Mouse (Mus musculus): ENCODE measurements at regions not wholly inside any gene's neighbourhood (a gene's known extent, or its start where the extent isn't known, plus 50 kb on each side); places are given as distances from the start of the nearest gene placed in this dataset.

DNA sequence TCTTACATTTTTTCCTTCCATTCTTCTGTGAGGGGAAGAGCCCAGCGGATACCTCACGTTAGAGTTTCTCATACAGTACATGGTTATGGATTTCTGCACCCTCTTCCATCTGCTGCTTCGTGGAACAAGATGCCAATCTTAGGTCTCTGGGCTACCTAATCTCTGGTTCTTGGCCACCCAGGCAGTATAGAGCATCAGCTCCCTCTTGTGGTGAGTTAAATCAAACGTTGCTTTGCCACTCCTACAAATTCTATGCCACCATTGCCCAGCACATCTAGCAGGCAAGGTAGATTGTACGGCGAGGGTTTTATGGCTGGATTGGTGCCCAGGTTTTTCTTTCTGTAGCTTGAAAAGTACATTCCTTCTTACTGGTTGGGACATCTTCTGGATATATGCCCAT lies 889.7 kb upstream of the Slc10a2 start:
- no peak for DNase-seq

DNA sequence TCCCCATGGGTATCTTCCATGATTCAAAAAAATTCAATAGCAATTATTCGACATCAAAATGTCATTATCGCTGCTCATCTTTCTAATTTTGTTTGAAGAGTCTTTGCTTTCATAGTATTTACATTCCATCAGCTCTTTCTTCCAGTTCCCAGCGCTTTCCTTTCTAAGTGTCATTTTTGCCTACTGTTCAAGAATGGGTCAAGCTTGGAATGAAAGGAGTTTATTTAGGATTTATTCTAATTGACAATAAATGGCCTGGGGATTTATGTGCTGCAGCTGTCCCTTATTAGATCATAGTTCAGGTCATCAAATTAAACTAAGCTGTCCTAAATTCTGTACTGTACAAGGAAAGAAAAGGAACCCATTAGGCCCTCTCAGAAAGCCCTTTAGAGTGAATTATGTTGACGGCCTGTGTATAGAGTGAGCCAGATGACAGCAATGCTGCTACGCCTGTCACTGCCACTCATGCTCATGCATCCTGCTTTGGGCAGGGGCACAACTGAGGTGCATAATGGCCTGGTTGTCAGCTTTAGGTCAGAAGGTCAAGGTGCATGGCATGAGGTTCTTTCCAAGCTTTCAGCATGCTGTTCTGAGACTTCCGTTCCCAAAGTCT lies 860.4 kb upstream of the Slc10a2 start:
- DNase-seq = no peak

DNA sequence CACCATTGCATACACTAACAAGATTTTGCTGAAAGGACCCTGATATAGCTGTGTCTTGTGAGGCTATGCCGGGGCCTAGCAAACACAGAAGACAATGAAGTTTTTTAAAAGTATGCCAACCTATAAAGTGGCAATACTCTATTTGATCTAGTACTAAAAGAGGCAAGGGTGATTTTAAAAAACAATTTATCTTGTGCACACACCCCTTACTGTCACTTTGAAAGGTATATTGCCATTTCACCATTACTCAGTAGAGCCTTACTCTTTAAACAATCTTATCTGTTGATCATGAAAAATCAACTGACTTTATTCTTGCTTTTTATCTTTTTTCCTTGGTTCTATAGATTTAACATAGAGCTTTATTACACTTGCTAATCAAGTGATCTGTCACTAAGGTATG lies 859.1 kb upstream of the Slc10a2 start:
- no peak for DNase-seq

- DNase-seq = no peak
Observed at GRCm38 (mm10) chr8:5938057-5938456, 832.9 kb upstream of the Slc10a2 start.

- DNase-seq = no peak
Observed at GRCm38 (mm10) chr8:5918136-5918535, 813.0 kb upstream of the Slc10a2 start.
